Mouse (Mus musculus) heart, embryonic 13.5 days (tissue): ENCODE results near the gene Gm9964. TPM values are rescaled to one million over a fixed set of nuclear protein-coding genes. Genes with fewer than 3 reads are reported as not detected.
"Not testable (repeated sequence)": the region's sequence is repeated elsewhere in the genome, so short reads cannot be mapped to it uniquely, and the experiment has no call there.

ENCODE experiments used
- ATAC-seq: fragments of 200-750 bp; cut with Nextera tagmentation; 2 replicates; pipeline ENCODE4 v1.8.0; 2017; ENCODE audit warnings: moderate TSS enrichment; ENCODE audit not compliant: insufficient number of reproducible peaks, low FRiP score, low TSS enrichment; ENCODE audit errors: extremely low read depth
- H3K27ac ChIP-seq: fragments of 300-500 bp; sonication (generic); replicated peaks from 2 replicates; pipeline ENCODE4 v1.5.1; 2015; ENCODE audit warnings: moderate library complexity, mild to moderate bottlenecking, inconsistent platforms
- H3K27me3 ChIP-seq: fragments of 300-500 bp; sonication (generic); replicated peaks from 2 replicates; pipeline ENCODE4 v1.6.1; 2015; ENCODE audit warnings: mild to moderate bottlenecking, inconsistent platforms
- H3K36me3 ChIP-seq: fragments of 300-500 bp; sonication (generic); 2 replicates; pipeline ENCODE4 v1.6.1; 2015; ENCODE audit warnings: mild to moderate bottlenecking, inconsistent platforms
- H3K4me1 ChIP-seq: fragments of 300-500 bp; sonication (generic); 2 replicates; pipeline ENCODE4 v1.6.1; 2015; ENCODE audit warnings: inconsistent platforms
- H3K4me2 ChIP-seq: fragments of 300-500 bp; sonication (generic); 2 replicates; pipeline ENCODE4 v1.6.1; 2015; ENCODE audit warnings: inconsistent platforms, mild to moderate bottlenecking, moderate library complexity
- H3K4me3 ChIP-seq: fragments of 300-500 bp; sonication (generic); 2 replicates; pipeline ENCODE4 v1.5.1; 2015; ENCODE audit warnings: moderate library complexity, mild to moderate bottlenecking, inconsistent platforms
- H3K9ac ChIP-seq: fragments of 300-500 bp; sonication (generic); 2 replicates; pipeline ENCODE4 v1.6.1; 2015; ENCODE audit warnings: inconsistent platforms, mild to moderate bottlenecking, moderate library complexity
- H3K9me3 ChIP-seq: fragments of 300-500 bp; sonication (generic); 2 replicates; pipeline ENCODE4 v1.6.1; 2016; ENCODE audit warnings: inconsistent platforms
- WGBS: fragments of 180-500 bp; shearing (Covaris S2); methylation state at CpG from one replicate; pipeline ENCODE4 v1.1.7; 2015; ENCODE audit warnings: mixed read lengths; 5-methylcytosine and 5-hydroxymethylcytosine counted together
- polyA plus RNA-seq: library from polyadenylated mRNA; unstranded; fragments of >200 nt; fragmentation: Nextera tagmentation; extraction: Ambion mirVana; gene quantifications from 2 replicates; pipeline ENCODE4 v1.2.1, GENCODE M21; 2015

Gm9964 gene
- polyA plus RNA-seq, 1 experiment from 2014 or later: not detected

DNA sequence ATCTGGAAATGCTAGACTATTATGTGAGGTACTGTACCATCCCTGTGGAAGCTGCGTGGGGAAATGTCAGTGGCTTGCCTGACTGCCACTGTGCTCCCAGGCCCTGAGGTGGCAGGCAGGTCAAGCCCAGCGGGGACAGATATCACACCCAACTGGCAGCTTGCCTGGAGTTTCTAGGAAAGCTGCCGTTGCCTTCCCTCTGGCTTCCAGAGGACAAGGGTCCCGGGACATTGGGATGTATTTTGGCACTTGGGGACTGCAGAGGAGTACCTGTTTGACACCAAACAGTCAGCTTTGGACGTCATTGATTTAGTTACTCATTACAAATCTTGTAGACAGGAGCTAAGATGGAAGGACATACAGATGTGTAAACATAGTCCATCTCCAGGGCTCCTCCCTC lies 15.3 kb downstream of the Gm9964 start:
- Histone ChIP-seq H3K9ac (no peak overlapping the region), H3K36me3 (no peaks in the 10 kb centered on the region), H3K27ac (no peak overlapping the region), H3K9me3 (peaks cover 6% of the 10 kb centered on the region), H3K27me3 (no peaks in the 10 kb centered on the region), H3K4me1 (peaks cover 28% of the 10 kb centered on the region), H3K4me3 (no peak overlapping the region), H3K4me2 (no peak overlapping the region)
- WGBS: 23% methylated on average over 5 of the region's 5 CpGs
- ATAC-seq: no peak

GRCm38 (mm10) chr11:79279732-79280405 lies 16.8 kb downstream of the Gm9964 start:
- Histone ChIP-seq H3K9me3 (peaks cover 6% of the 10 kb centered on the region), H3K36me3 (no peaks in the 10 kb centered on the region), H3K4me3 (no peak overlapping the region), H3K27me3 (no peaks in the 10 kb centered on the region), H3K4me1 (peaks cover 21% of the 10 kb centered on the region), H3K4me2 (no peak overlapping the region), H3K27ac (peak overlapping the region; percentile 73), H3K9ac (no peak overlapping the region)
- no peak for ATAC-seq
- 44% methylated on average over 2 of the region's 2 CpGs for WGBS

GRCm38 (mm10) chr11:79273757-79274156 lies 22.9 kb downstream of the Gm9964 start:
- no peak for ATAC-seq
- Histone ChIP-seq H3K4me1 (no peaks in the 10 kb centered on the region), H3K27ac (no peak overlapping the region), H3K27me3 (no peaks in the 10 kb centered on the region), H3K4me3 (no peak overlapping the region), H3K9ac (no peak overlapping the region), H3K9me3 (no peaks in the 10 kb centered on the region), H3K36me3 (no peaks in the 10 kb centered on the region), H3K4me2 (no peak overlapping the region)
- 52% methylated on average over 4 of the region's 4 CpGs for WGBS

DNA sequence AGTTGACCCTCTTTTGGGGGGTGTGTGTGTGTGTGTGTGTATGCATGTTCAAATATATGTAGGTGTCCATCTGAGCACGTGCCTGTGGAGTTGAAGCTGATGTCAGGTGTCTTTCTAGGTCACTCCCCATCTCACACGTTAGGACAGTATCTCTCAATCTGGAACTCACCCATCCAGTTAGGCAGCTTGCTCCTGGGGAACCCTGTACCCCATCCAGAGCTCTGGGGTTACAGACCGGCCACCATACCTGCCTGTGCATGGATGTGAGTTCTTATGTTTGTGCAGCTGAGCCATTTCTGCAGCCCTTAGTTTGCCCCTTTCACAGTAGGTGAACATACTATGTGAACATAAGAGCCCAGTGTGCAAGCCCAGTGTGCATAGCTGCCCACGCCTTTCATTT lies 23.7 kb downstream of the Gm9964 start:
- Histone ChIP-seq H3K36me3 (no peaks in the 10 kb centered on the region), H3K27me3 (no peaks in the 10 kb centered on the region), H3K4me2 (no peak overlapping the region), H3K27ac (no peak overlapping the region), H3K9ac (no peak overlapping the region), H3K4me1 (no peaks in the 10 kb centered on the region), H3K4me3 (no peak overlapping the region), H3K9me3 (no peaks in the 10 kb centered on the region)
- ATAC-seq: no peak
- 77% methylated on average over 4 of the region's 4 CpGs for WGBS

GRCm38 (mm10) chr11:79267171-79267570 lies 29.5 kb downstream of the Gm9964 start:
- no peaks in the 10 kb centered on the region for H3K9me3 ChIP-seq
- H3K9ac ChIP-seq: no peak overlapping the region
- H3K4me2 ChIP-seq: no peak overlapping the region
- H3K4me3 ChIP-seq: no peak overlapping the region
- 11% methylated on average over 1 of the region's 1 CpGs for WGBS
- no peak for ATAC-seq
- H3K27ac ChIP-seq: peak overlapping the region; percentile 45
- no peaks in the 10 kb centered on the region for H3K36me3 ChIP-seq
- H3K27me3 ChIP-seq: no peaks in the 10 kb centered on the region
- peaks cover 18% of the 10 kb centered on the region for H3K4me1 ChIP-seq

- no peak overlapping the region for H3K4me2 ChIP-seq
Measured at GRCm38 (mm10) chr11:79264376-79264775, 32.3 kb downstream of the Gm9964 start.

GRCm38 (mm10) chr11:79260126-79260525 lies 36.6 kb downstream of the Gm9964 start:
- H3K4me3 ChIP-seq, ATAC-seq, H3K27ac ChIP-seq, H3K9ac ChIP-seq, H3K36me3 ChIP-seq, H3K4me1 ChIP-seq, H3K27me3 ChIP-seq, H3K9me3 ChIP-seq, H3K4me2 ChIP-seq: not testable (repeated sequence)
- WGBS: 80% methylated on average over 4 of the region's 4 CpGs

More at GRCm38 (mm10) chr11:79264376-79264775, 32.3 kb downstream of the Gm9964 start:
- Histone ChIP-seq H3K9me3 (no peaks in the 10 kb centered on the region), H3K27ac (peak overlapping the region; percentile 77), H3K4me3 (no peak overlapping the region), H3K36me3 (no peaks in the 10 kb centered on the region), H3K4me1 (peaks cover 18% of the 10 kb centered on the region), H3K9ac (no peak overlapping the region), H3K27me3 (no peaks in the 10 kb centered on the region)
- WGBS: 26% methylated on average over 3 of the region's 3 CpGs
- ATAC-seq: no peak

DNA sequence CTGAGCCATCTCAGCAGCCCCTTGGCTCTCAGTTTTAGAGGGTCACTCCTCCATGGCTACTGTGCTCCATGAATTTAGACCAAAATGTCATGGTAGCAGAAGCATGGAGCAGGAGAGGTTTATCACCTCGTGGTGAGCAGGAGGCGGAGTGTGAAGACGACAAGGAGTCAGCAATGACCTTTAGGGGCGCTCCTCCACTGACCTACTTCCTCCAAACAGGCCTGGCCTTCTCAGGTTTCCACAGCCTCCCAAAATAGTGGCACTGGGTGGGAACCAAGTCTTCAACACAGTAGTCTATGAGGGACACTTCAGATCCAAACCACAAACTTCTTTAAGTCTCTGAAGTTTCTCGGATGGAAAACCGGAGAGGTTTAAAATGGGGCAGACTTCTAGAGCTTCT lies 38.0 kb downstream of the Gm9964 start:
- Histone ChIP-seq H3K4me1 (peaks cover 3% of the 10 kb centered on the region; the same call in 1 of the 2 replicates), H3K27ac (no peak overlapping the region), H3K4me3 (no peak overlapping the region), H3K9me3 (no peaks in the 10 kb centered on the region), H3K36me3 (no peaks in the 10 kb centered on the region), H3K4me2 (no peak overlapping the region), H3K9ac (no peak overlapping the region), H3K27me3 (no peaks in the 10 kb centered on the region)
- WGBS: 54% methylated on average over 6 of the region's 6 CpGs
- ATAC-seq: no peak

GRCm38 (mm10) chr11:79254391-79255098 lies 42.2 kb downstream of the Gm9964 start, which contains the start of gene Wsb1:
Gene Wsb1 (minus strand): TSS chr11:79254671.
- Histone ChIP-seq H3K36me3 (peaks cover 21% of the 10 kb centered on the region), H3K4me2 (peak within 1 kb of the TSS; percentile 92), H3K4me1 (peaks cover 38% of the 10 kb centered on the region), H3K4me3 (peak within 1 kb of the TSS; percentile 89), H3K27ac (peak within 1 kb of the TSS; percentile 98), H3K27me3 (no peaks in the 10 kb centered on the region), H3K9me3 (no peaks in the 10 kb centered on the region), H3K9ac (peak within 1 kb of the TSS; percentile 97)
- ATAC-seq: peak; percentile 89
- WGBS: 2% methylated on average over 50 of the region's 50 CpGs

GRCm38 (mm10) chr11:79253542-79254390 lies 42.9 kb downstream of the Gm9964 start:
- peak overlapping the region; percentile 98 for H3K27ac ChIP-seq
- H3K4me2 ChIP-seq: peak overlapping the region; percentile 92
- H3K9me3 ChIP-seq: no peaks in the 10 kb centered on the region
- peaks cover 39% of the 10 kb centered on the region for H3K4me1 ChIP-seq
- no peaks in the 10 kb centered on the region for H3K27me3 ChIP-seq
- H3K4me3 ChIP-seq: peak overlapping the region; percentile 89
- H3K9ac ChIP-seq: peak overlapping the region; percentile 97
- H3K36me3 ChIP-seq: peaks cover 29% of the 10 kb centered on the region
- 1% methylated on average over 49 of the region's 49 CpGs for WGBS
- peak; percentile 35; the same call in 1 of the 2 replicates for ATAC-seq

DNA sequence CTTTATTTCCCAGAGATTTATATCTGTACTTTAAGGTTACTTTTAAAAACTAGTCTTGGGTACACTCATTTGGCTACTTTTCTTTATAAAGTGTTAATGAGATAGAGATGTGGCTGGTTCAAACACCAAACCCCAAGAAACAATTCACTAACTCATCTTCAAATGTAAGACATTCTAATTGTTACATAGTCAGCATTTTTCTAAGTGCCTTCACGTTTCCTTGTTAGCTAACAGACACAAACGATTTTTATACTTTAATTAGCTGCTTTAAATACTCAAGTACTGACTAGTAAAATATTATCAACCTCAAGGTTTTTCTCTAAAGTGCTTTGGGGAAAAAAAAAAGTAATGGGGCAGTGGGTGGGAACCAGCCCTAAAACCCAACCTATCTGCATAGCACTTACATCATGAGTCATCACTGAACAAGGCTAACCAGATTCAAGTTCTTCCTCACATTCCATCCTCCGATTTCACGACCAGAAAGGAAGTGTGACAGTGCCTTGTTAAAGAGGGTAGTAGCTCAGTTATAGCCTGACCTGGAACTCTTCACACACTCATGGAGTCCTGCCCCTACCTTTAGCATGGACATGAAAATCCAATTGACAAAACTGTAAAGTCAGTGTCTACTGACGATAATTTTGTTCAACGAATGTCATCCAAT lies 43.7 kb downstream of the Gm9964 start:
- no peaks in the 10 kb centered on the region for H3K9me3 ChIP-seq
- peak overlapping the region; percentile 92 for H3K4me2 ChIP-seq
- H3K4me3 ChIP-seq: peak overlapping the region; percentile 89
- WGBS: 13% methylated on average over 6 of the region's 6 CpGs
- peak overlapping the region; percentile 98 for H3K27ac ChIP-seq
- H3K4me1 ChIP-seq: peaks cover 39% of the 10 kb centered on the region
- H3K9ac ChIP-seq: peak overlapping the region; percentile 97
- ATAC-seq: no peak
- H3K36me3 ChIP-seq: peaks cover 34% of the 10 kb centered on the region
- no peaks in the 10 kb centered on the region for H3K27me3 ChIP-seq
